Mouse (Mus musculus) liver, embryonic 14.5 days (tissue): ENCODE measurements at regions not wholly inside any gene's neighbourhood (a gene's known extent, or its start where the extent isn't known, plus 50 kb on each side); places are given as distances from the start of the nearest gene placed in this dataset.

Experiments
- ATAC-seq: fragments of 200-750 bp; cut with Nextera tagmentation; 2 replicates; pipeline ENCODE4 v1.8.0; 2017; ENCODE audit warnings: moderate number of reproducible peaks, mild to moderate bottlenecking, moderate library complexity; ENCODE audit not compliant: insufficient read depth
- DNase-seq, 3 experiments: peaks; one replicate each; pipeline ENCODE4 v3.0.0-alpha.2; 2012 to 2013; ENCODE audit warnings: low read depth in 3 of 3, low spot score in 3 of 3
- H3K27ac ChIP-seq: fragments of 300-500 bp; sonication (generic); 2 replicates; pipeline ENCODE4 v1.5.1; 2014; ENCODE audit warnings: moderate library complexity, mild to moderate bottlenecking, control low read depth, inconsistent platforms
- H3K27me3 ChIP-seq: fragments of 300-500 bp; sonication (generic); 2 replicates; pipeline ENCODE4 v1.6.1; 2014; ENCODE audit warnings: mild to moderate bottlenecking, low read length, moderate library complexity; ENCODE audit not compliant: control insufficient read depth, insufficient read depth
- H3K36me3 ChIP-seq: fragments of 300-500 bp; sonication (generic); replicated peaks from 2 replicates; pipeline ENCODE4 v1.6.1; 2014; ENCODE audit warnings: low read depth; ENCODE audit not compliant: control insufficient read depth, insufficient read depth
- H3K4me1 ChIP-seq, 2 experiments: fragments of 200-500 bp in 1 of 2; fragments of 300-500 bp in 1 of 2; sonication (generic) in 1 of 2; replicated peaks; 2 replicates each; pipeline ENCODE4 v1.6.1; 2012 to 2014; ENCODE audit warnings: antibody characterized with exemption in 1 of 2, inconsistent platforms in 1 of 2, low read length in 1 of 2; ENCODE audit not compliant: control insufficient read depth in 2 of 2, insufficient read depth in 2 of 2
- H3K4me2 ChIP-seq: fragments of 300-500 bp; sonication (generic); 2 replicates; pipeline ENCODE4 v1.6.1; 2014; ENCODE audit warnings: low read depth, mild to moderate bottlenecking, control low read depth, moderate library complexity
- H3K4me3 ChIP-seq, 2 experiments: fragments of 200-500 bp in 1 of 2; fragments of 300-500 bp in 1 of 2; sonication (generic) in 1 of 2; 2 replicates each; pipeline ENCODE4 v1.5.1; 2012 to 2014; ENCODE audit warnings: low read depth in 2 of 2, low read length in 2 of 2, mild to moderate bottlenecking in 2 of 2, control low read depth in 1 of 2, inconsistent platforms in 1 of 2, moderate library complexity in 1 of 2; ENCODE audit not compliant: insufficient read depth in 1 of 2
- H3K9ac ChIP-seq: fragments of 300-500 bp; sonication (generic); replicated peaks from 2 replicates; pipeline ENCODE4 v1.6.1; 2014; ENCODE audit warnings: mild to moderate bottlenecking, control low read depth, moderate library complexity
- H3K9me3 ChIP-seq: fragments of 300-500 bp; sonication (generic); 2 replicates; pipeline ENCODE4 v1.6.1; 2016; ENCODE audit warnings: low read length, mixed read lengths; ENCODE audit not compliant: control insufficient read depth
- CTCF ChIP-seq: IDR thresholded peaks from 2 replicates; pipeline ENCODE4 v1.5.1; 2016; ENCODE audit warnings: antibody characterized with exemption, low read depth, control low read depth
- EP300 ChIP-seq: IDR thresholded peaks from 2 replicates; pipeline ENCODE4 v1.6.1; 2016; ENCODE audit warnings: antibody characterized with exemption, low read depth
- WGBS: fragments of 180-500 bp; shearing (Covaris S2); extraction: QIAGEN DNeasy Blood & Tissue Kit; methylation state at CpG from one replicate; pipeline ENCODE4 v1.1.7; 2014; ENCODE audit not compliant: insufficient replicate concordance; 5-methylcytosine and 5-hydroxymethylcytosine counted together

GRCm38 (mm10) chr6:6313171-6313570, 96.2 kb upstream of the Slc25a13 start:
- TF ChIP-seq EP300 (no peak), CTCF (no peak)
- no peak for ATAC-seq
- no peak overlapping the region for H3K4me2 ChIP-seq
- DNase-seq: no peak
- H3K9me3 ChIP-seq: no peaks in the 10 kb centered on the region
- no peaks in the 10 kb centered on the region for H3K4me1 ChIP-seq
- no peaks in the 10 kb centered on the region for H3K27me3 ChIP-seq
- H3K36me3 ChIP-seq: no peaks in the 10 kb centered on the region
- no peak overlapping the region for H3K4me3 ChIP-seq
- 67% methylated on average over 6 of the region's 6 CpGs for WGBS
- no peak overlapping the region for H3K9ac ChIP-seq
- no peak overlapping the region for H3K27ac ChIP-seq

GRCm38 (mm10) chr6:6310213-6310612, 93.2 kb upstream of the Slc25a13 start:
- Histone ChIP-seq H3K27me3 (no peaks in the 10 kb centered on the region), H3K9ac (no peak overlapping the region), H3K9me3 (no peaks in the 10 kb centered on the region), H3K4me2 (no peak overlapping the region), H3K4me3 (no peak overlapping the region), H3K27ac (no peak overlapping the region), H3K36me3 (no peaks in the 10 kb centered on the region), H3K4me1 (no peaks in the 10 kb centered on the region)
- 66% methylated on average over 3 of the region's 3 CpGs for WGBS
- DNase-seq: no peak
- TF ChIP-seq EP300: no peak
- TF ChIP-seq CTCF: no peak
- no peak for ATAC-seq

- DNase-seq (no peak), ATAC-seq (no peak)
- Histone ChIP-seq H3K9ac (no peak overlapping the region), H3K4me3 (no peak overlapping the region), H3K27ac (no peak overlapping the region), H3K4me2 (no peak overlapping the region), H3K27me3 (no peaks in the 10 kb centered on the region), H3K9me3 (no peaks in the 10 kb centered on the region), H3K4me1 (no peaks in the 10 kb centered on the region), H3K36me3 (no peaks in the 10 kb centered on the region)
- TF ChIP-seq EP300: no peak
- TF ChIP-seq CTCF: no peak
- 60% methylated on average over 2 of the region's 2 CpGs for WGBS
These were observed 90.6 kb upstream of the Slc25a13 start for GRCm38 (mm10) chr6:6307618-6308017.

- no peak for ATAC-seq
- no peaks in the 10 kb centered on the region for H3K27me3 ChIP-seq
These were observed 86.8 kb upstream of the Slc25a13 start for GRCm38 (mm10) chr6:6303767-6304166.

GRCm38 (mm10) chr6:6301001-6301510, 84.1 kb upstream of the Slc25a13 start:
- no peak overlapping the region for H3K27ac ChIP-seq
- H3K36me3 ChIP-seq: no peaks in the 10 kb centered on the region
- H3K27me3 ChIP-seq: no peaks in the 10 kb centered on the region
- 61% methylated on average over 6 of the region's 6 CpGs for WGBS
- H3K9me3 ChIP-seq: no peaks in the 10 kb centered on the region
- no peak for DNase-seq
- no peak for ATAC-seq
- TF ChIP-seq EP300: no peak
- TF ChIP-seq CTCF: no peak
- no peaks in the 10 kb centered on the region for H3K4me1 ChIP-seq
- H3K9ac ChIP-seq: no peak overlapping the region
- H3K4me3 ChIP-seq: no peak overlapping the region
- H3K4me2 ChIP-seq: no peak overlapping the region

More at GRCm38 (mm10) chr6:6303767-6304166, 86.8 kb upstream of the Slc25a13 start:
- H3K4me1 ChIP-seq: no peaks in the 10 kb centered on the region
- DNase-seq: no peak
- H3K9me3 ChIP-seq: no peaks in the 10 kb centered on the region
- TF ChIP-seq EP300 (no peak), CTCF (no peak)
- H3K4me2 ChIP-seq: no peak overlapping the region
- H3K4me3 ChIP-seq: no peak overlapping the region
- H3K27ac ChIP-seq: no peak overlapping the region
- H3K36me3 ChIP-seq: no peaks in the 10 kb centered on the region
- WGBS: 29% methylated on average over 5 of the region's 5 CpGs
- H3K9ac ChIP-seq: no peak overlapping the region
